Mouse (Mus musculus): Measurements from ENCODE around the gene Fgf7.

DNA sequence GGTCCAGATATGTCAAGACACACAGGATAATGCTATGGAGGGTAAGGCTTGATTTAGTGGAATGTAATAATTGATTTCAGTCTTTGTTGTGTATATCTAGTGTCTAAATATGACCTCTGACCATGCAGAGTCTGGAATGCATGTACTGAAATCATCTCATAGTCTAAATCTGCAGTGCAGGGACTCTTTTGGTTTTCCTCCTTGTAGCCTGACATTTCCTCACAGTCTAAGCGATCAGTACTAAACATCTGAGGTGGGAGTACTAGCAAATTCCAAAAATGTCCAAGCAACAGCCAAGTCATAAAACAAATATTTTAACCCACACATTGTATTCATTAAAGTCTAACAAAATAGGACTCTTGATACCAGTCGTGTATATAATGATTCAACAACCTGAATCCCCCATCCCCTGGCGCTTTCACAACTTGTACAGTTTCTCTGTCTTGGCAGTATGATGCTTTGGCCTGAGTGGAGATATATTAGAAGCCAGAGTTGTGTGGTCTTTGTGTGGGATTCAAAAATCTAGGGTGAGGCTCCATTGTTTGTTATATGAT is 30.9 kb downstream of the Fgf7 start:
- TF ChIP-seq CTCF (conservative IDR thresholded peaks at IDR 0.05; ENCODE audit: low read length) (no peak), NANOG (IDR thresholded peaks at IDR 0.05; ENCODE audit: borderline replicate concordance, low read length) (no peak)

All from E14TG2a.4 (cell line).